Mouse (Mus musculus) heart, adult 2 months (tissue): ENCODE measurements at regions not wholly inside any gene's neighbourhood (a gene's known extent, or its start where the extent isn't known, plus 50 kb on each side); places are given as distances from the start of the nearest gene placed in this dataset.

Experiments
- CTCF ChIP-seq: fragments of 200-600 bp; IDR thresholded peaks from 2 replicates; pipeline ENCODE4 v1.8.1; 2022; ENCODE audit warnings: antibody characterized with exemption, mild to moderate bottlenecking, moderate library complexity
- POLR2A ChIP-seq: fragments of 200-500 bp; IDR thresholded peaks from 2 replicates; pipeline ENCODE4 v1.6.1; 2011; ENCODE audit warnings: mild to moderate bottlenecking, low read depth, low read length, control low read depth; ENCODE audit not compliant: insufficient read depth

DNA sequence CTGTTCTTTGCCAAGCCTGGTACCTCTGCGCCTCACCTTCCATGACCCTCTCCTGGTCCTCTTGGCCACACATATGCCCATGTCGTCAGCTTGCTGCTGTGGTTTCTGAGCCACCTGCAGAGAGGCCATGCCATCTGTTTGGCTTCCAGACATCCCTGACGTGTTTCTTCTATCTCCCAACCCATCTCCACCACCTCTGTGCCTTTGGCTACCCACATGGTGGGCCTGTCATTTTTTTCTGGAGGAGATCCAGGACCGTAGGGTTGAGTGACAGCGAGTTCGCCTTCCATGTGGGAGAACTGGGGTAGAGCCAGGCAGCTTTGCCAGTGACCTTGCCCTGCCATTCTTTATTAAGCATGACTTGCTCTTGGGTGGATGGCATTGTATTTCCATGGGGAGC is 278.4 kb upstream of the Thsd7b start:
- TF ChIP-seq CTCF (no peak), POLR2A (no peak)
